Mouse (Mus musculus) liver, adult 2 months (tissue): ENCODE data around the gene Lpar3.

Experiments used
- CTCF ChIP-seq: fragments of 200-500 bp; IDR thresholded peaks from 2 replicates; pipeline ENCODE4 v1.5.1; 2011; ENCODE audit warnings: low read depth, low read length, control low read depth
- POLR2A ChIP-seq: fragments of 200-500 bp; IDR thresholded peaks from 2 replicates; pipeline ENCODE4 v1.6.1; 2011; ENCODE audit warnings: low read length, control low read depth; ENCODE audit not compliant: insufficient read depth; ENCODE audit errors: extremely low read depth

DNA sequence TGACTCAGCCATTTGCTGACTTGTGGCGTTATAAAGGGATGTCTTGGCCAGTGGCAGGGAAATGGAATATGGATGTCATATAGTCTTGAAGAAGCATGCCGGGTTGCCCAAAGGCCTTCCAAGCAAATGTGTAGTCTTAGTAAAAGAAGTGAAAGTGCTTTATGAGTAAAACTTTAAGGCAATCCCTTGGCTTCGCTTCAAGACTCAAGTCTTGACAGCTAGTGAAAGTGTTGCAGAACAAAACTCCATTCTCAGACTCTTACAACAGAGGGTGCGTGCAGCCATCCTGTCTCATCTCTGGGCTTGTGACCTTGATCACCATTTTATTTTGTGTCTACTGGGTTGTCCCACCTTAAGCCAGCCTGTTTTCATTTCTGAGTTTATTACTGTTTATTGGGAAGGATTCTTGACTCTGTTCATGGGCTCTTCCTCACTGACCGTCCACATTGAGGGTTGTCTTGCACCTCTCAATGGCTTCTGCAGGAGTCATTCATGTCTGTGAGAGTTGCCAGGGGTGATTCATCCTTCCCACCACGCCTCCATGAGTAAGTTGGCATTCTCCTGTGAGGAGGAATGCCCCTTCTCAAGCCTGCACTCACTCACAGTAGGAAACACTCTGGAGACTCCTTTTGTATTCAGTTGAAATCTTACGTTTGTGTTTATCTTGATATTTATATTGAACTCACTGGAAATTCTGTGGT lies 4.4 kb downstream of the Lpar3 start:
- TF ChIP-seq POLR2A (no peak), CTCF (no peak)
